Mouse (Mus musculus): ENCODE results near the gene Ehd2. TPM values are rescaled to one million over a fixed set of nuclear protein-coding genes. Genes with fewer than 3 reads are reported as not detected.

Gene Ehd2
- total RNA-seq, 2 experiments from 2014 or later: 7.1 to 7.5 TPM

GRCm38 (mm10) chr7:15952416-15952815 lies 15.0 kb downstream of the Ehd2 start:
- DNase-seq (ENCODE audit: extremely low spot score in 1 of 2, low spot score in 2 of 2): no peak
- intact Hi-C loops (cut with DNase I): no loop called here

GRCm38 (mm10) chr7:15950008-15950407 lies 17.4 kb downstream of the Ehd2 start:
- DNase-seq (ENCODE audit: extremely low spot score in 1 of 2, low spot score in 2 of 2): no peak
- intact Hi-C loops (cut with DNase I): no loop called here

DNA sequence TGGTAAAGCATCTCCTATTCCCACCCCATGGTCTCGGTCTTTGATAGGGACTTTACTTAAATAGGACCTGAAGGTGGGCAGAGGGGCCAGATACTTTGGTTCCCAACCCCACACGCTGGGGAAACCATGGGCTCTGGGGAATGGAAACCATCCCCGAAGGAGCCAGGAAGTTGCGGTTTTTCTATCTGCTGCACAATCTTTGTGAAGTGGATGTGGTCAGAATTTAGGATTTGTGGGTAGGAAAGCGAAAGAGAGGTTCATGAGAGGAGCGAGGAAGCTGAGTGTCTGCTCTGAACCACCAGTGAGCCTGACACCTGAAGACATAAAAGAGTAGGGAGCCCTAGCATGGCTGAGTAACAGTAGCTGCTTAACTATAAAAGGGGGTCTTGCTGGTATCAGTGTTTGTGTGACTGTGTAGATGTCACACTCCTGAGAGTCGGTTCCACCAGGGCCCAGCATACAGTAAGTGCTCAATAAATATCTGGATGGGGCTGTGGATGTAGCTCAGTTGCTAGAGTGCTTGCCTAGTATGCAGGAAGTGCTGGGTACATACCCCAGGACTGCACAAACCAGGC lies 18.1 kb downstream of the Ehd2 start:
- intact Hi-C loops (cut with DNase I): no loop called here
- no peak for DNase-seq (ENCODE audit: extremely low spot score in 1 of 2, low spot score in 2 of 2)

DNA sequence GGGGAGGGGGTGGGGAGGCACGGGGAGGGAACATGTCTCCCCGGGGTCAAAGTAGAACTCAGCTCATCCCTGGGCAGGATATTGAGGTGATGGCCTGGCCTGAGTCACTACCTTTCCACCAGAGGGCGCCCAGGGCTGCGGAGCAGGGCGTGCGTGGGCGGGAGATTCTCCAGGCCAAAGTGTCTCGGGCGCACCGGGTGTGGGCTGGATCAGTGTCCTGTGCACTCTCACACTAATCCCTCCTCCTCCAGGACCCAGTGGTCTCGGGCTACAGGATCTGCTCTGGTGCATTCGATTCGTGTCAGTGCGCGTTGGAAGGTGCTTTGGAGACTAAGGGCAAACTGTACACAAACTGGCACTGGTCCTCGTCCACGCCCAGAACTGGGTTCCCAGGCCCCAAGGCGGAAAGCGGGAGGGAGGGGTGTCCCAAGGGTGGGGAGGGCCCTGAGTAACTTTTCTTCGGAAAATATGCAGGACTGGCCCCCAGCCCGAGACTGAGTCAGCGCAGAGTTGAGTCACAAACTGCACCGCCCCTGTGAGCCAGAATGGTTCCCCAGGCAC lies 18.9 kb downstream of the Ehd2 start:
- DNase-seq (ENCODE audit: extremely low spot score in 1 of 2, low spot score in 2 of 2): peak in 1 of 2 experiments; percentile 89
- intact Hi-C loops (cut with DNase I): no loop called here

- intact Hi-C loops (cut with DNase I): no loop called here
- no peak for DNase-seq (ENCODE audit: extremely low spot score in 1 of 2, low spot score in 2 of 2)
Measured at GRCm38 (mm10) chr7:15947653-15948260, 19.6 kb downstream of the Ehd2 start.

DNA sequence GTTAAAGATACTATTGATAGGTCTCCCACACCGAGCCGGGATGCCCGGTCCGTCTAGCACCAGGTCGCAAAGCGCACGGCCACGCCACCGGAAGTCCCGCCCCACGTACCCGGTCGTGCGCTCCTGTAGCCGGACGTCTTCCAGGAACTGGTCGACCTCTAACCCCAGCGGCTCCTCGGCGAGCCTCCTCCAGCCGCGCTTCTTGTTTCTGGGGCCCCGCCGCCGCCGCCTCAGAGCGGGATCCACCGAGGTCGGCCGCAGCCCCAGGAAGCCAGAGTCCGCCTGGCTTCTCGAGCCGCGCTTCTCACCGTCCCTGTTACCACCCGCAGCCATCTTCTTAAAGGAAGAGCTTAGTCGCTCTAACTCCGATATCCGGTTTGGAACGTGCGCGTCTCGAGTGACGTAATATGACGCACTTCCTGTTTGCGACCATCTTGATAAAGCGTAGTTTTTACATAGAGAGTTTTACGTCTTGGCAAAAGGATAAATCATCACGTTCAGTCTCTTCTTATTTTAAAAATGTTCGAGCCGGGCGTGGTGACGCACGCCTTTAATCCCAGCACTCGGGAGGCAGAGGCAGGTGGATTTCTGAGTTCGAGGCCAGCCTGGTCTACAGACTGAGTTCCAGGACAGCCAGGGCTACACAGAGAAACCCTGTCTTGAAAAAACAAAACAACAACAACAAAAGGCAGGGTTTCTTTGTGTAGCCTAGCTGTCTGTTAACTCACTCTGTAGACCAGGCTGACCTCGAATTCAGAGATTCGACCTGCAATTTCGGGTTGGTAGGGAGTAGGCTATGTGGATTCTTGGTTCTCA lies 21.4 kb downstream of the Ehd2 start, which contains the start of gene Nop53:
Nop53 (minus strand) TSS at position 354 of the 816 bp plus-strand sequence.
- peak; percentile 92 to 94 for DNase-seq (ENCODE audit: extremely low spot score in 1 of 2, low spot score in 2 of 2)
- intact Hi-C loops (cut with DNase I): no loop called here

GRCm38 (mm10) chr7:15945211-15945610 lies 22.2 kb downstream of the Ehd2 start:
- intact Hi-C loops (cut with DNase I): no loop called here
- DNase-seq (ENCODE audit: extremely low spot score in 1 of 2, low spot score in 2 of 2): no peak

DNA sequence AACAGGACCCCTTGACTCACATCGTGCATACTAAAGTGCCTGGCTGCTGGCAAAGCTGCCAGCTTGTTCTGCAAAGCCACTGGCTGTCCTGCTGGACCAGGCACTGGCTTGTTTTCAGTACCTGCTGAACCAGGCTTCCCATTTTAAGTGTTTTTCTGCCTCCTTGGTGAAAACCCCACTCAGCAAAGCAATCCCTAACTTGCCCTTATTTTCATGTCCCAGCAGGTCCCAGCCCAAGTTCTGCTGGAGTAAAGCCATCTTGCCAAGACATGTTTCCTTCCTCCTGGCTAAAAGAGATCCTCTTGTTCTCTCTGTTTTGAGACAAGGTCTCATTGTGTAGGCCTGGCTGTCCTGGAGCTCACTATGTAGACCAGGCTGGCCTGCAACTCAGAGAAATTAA lies 23.1 kb downstream of the Ehd2 start:
- DNase-seq (ENCODE audit: extremely low spot score in 1 of 2, low spot score in 2 of 2): no peak

DNA sequence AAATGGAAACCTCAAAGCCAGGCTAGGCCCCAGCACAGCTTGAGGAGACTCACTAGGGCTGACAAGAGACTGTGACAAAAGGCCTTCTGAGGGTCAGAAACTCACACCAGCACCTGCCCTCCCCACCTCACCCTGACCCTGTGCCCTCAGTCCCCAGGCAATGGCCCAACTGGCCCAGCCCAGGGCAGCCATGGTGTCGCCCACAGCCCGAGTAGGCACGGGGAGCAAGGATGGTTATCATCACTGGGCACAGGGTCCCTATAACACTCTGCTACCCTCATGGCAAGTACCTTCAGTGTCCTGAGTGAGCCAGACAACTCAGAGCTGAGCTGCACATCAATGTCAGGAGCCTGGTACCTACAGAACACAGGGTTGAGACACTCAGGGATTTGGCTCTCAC lies 28.7 kb downstream of the Ehd2 start:
- intact Hi-C loops (cut with DNase I): no loop called here
- no peak for DNase-seq (ENCODE audit: extremely low spot score in 1 of 2, low spot score in 2 of 2)

More for the DNA sequence above, 23.1 kb downstream of the Ehd2 start:
- intact Hi-C loops (cut with DNase I): no loop called here

DNA sequence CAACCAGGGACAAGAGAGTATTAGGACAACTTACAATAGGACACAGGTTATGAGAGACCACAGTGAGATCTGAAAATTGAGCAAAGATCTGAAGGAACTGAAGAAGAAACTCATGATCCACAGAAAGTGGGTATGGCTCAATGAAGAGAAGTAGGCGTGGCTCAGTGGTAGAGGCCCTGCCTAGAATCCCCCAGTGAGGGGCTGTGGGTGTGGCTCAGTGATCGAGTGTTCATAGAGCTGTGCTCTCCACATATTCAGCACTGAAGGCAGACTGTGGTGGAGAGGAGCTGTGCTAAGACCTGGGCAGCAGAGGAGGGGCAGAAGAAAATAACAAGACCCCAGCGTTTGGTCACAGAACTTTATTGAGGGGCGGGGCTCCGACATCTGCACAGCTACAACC lies 29.9 kb downstream of the Ehd2 start:
- intact Hi-C loops (cut with DNase I): no loop called here
- DNase-seq (ENCODE audit: extremely low spot score in 1 of 2, low spot score in 2 of 2): no peak

GRCm38 (mm10) chr7:15933437-15934359 lies 33.7 kb downstream of the Ehd2 start:
- intact Hi-C loops (cut with DNase I): no loop called here
- no peak for DNase-seq (ENCODE audit: extremely low spot score in 1 of 2, low spot score in 2 of 2)

DNA sequence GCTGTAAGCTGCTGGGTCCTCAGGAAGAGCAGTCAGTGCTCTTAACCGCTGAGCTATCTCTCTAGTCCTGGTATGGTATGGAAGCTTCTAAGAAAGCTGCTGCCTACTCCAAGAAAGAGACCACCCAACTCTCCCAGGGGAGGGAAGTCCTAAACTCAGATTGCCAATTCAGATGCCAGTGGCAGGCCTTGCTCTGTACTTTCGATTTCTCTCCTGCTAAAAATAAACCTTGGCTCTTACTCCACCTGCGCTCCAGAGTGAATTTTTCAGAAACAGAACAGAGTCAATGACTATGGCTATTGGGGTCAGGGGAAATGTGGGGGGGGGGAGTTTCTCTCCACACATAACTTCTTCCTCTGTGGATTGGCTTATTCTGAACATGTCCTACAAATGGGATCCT lies 35.7 kb downstream of the Ehd2 start:
- intact Hi-C loops (cut with DNase I): no loop called here
- DNase-seq (ENCODE audit: extremely low spot score in 1 of 2, low spot score in 2 of 2): no peak

- DNase-seq (ENCODE audit: extremely low spot score in 1 of 2, low spot score in 2 of 2): no peak
- intact Hi-C loops (cut with DNase I): no loop called here
Measured at GRCm38 (mm10) chr7:15930543-15930942, 36.8 kb downstream of the Ehd2 start.

DNA sequence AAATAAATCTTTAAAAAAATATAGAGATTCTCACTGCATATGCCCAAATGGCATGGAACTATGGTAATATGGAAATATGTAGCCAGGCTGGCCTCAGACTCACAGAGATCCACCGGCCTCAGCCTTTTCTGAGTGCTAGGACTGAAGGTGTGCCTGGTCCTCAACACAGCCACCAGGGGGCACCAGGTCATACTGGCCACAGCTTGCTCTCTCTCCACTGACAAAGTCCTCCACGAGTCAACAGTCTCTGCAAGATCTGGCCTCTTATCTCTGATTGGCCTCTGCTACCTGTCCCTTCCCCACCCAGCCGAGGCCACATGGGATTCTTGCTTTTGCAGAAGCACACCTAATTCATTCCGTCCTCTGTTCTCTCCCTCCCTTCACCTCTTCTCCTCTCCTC lies 37.5 kb downstream of the Ehd2 start:
- peak in 1 of 2 experiments; percentile 67 for DNase-seq (ENCODE audit: extremely low spot score in 1 of 2, low spot score in 2 of 2)
- intact Hi-C loops (cut with DNase I): no loop called here

DNA sequence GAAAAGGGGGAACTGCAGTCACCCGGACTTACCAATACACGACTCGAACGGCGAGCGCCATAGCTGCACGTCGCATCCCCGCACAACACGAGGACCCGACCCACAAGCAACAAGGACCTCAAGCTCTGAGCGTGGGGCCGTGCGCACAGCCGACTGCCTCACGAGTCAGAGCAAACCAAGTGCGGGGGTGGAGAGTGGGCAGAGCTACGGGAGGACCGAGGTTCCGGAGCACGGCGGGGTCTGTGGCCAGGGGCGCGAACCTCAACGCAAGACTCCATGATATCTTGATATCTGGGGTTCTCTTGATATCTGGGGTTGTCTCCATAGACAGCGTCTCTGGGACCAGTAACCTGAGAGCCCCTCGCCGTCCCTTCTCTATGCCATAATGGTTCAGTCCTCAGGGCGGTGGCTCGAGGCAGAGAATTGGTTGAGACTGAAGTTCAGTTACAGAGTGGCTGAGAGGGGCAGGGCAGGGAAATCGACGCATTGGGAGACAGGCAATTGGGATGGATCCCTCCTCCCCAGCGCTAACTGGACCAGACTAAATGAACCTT lies 45.1 kb downstream of the Ehd2 start, which contains the start of gene Selenow:
Selenow (minus strand) TSS at position 183 of the 554 bp plus-strand sequence.
- intact Hi-C loops (cut with DNase I): no loop called here
- peak; percentile 90 to 96 for DNase-seq (ENCODE audit: extremely low spot score in 1 of 2, low spot score in 2 of 2)

DNA sequence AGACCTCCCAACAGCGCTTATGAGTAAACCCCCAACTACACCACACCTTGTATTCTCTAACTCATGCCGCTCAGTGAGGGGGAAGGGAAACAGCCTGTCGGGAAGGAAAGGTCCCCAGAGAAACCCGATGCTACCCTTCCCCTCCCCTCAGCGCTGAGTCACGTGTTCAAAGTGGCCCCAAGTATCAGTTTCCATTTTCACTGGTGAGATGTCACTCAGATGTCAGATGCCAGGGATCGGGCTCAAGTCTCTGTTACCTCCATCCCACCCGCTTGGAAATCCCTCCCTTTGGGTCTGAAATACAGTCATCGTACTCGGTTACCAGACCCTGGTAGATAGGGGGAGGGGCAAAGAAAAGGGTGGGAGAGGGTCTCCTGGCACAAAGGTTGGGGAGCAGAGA lies 45.6 kb downstream of the Ehd2 start:
- intact Hi-C loops (cut with DNase I): no loop called here
- peak in 1 of 2 experiments; percentile 45 for DNase-seq (ENCODE audit: extremely low spot score in 1 of 2, low spot score in 2 of 2)

- intact Hi-C loops (cut with DNase I): no loop called here
- DNase-seq (ENCODE audit: extremely low spot score in 1 of 2, low spot score in 2 of 2): no peak
Measured at GRCm38 (mm10) chr7:15920645-15921190, 46.6 kb downstream of the Ehd2 start.

DNA sequence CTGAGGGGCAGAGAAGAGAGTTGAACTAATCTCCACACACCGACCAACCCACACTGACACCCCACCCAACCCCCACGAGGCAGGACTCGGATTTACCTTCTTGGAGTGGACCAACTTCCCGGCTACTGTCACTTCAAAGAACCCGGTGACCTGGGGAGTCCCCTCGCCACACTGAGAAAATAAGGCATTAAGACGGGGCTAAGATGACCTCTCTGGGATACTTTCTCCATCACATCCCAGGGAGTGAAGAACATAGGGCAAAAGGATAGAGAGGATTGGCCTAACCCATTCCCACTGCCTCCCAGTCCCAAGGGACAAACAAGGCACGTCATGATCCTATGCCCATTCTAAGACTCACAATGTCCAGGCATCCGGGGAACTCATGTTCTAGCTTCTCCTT lies 47.4 kb downstream of the Ehd2 start:
- intact Hi-C loops (cut with DNase I): no loop called here
- no peak for DNase-seq (ENCODE audit: extremely low spot score in 1 of 2, low spot score in 2 of 2)

All from left cerebral cortex, postnatal 10 days (tissue).